Mouse (Mus musculus) liver, embryonic 14.5 days (tissue): ENCODE measurements around the gene Zdhhc23.

Experiments
- CTCF ChIP-seq: IDR thresholded peaks from 2 replicates; pipeline ENCODE4 v1.5.1; 2016; ENCODE audit warnings: antibody characterized with exemption, low read depth, control low read depth
- EP300 ChIP-seq: IDR thresholded peaks from 2 replicates; pipeline ENCODE4 v1.6.1; 2016; ENCODE audit warnings: antibody characterized with exemption, low read depth

- TF ChIP-seq EP300 (no peak), CTCF (no peak)
Observed at GRCm38 (mm10) chr16:43935367-43935766, 44.2 kb downstream of the Zdhhc23 start.
